8 mouse cellular contexts compared by ENCODE assay signal in genomic region chr3:146813624-146814023, GRCm38 (mm10). TPM values are rescaled to one million over a fixed set of nuclear protein-coding genes. Genes with fewer than 3 reads are reported as not detected.
DNase-seq lines count a peak whose midpoint lies in the region; ATAC-seq lines count a peak whose summit lies in the region.

No protein-coding gene starts in this region.

- peak; percentile 14 for DNase-seq in cerebellum, adult 9-10 months
- DNase-seq in cerebellum, adult 11-12 months, result no peak
- DNase-seq in MN1 (ENCODE audit: low spot score), result no peak
- DNase-seq in kidney, adult 8-10 months, result no peak

- no peak for ATAC-seq in megakaryocyte, adult 5-6 weeks (ENCODE audit: poor library complexity, severe bottlenecking)
- ATAC-seq in limb, embryonic 13.5 days (ENCODE audit: low FRiP score, low read depth), result no peak
- ATAC-seq in stomach, embryonic 15.5 days (ENCODE audit: insufficient read depth, low FRiP score, low read depth), result no peak

- no peaks in the 10 kb centered on the region for H3K27me3 ChIP-seq in megakaryocyte, embryonic 14.5 days (replicated peaks)
- no peaks in the 10 kb centered on the region; the same call in 1 of the 2 replicates for H3K27me3 ChIP-seq in limb, embryonic 13.5 days
- H3K27me3 ChIP-seq in stomach, embryonic 15.5 days (replicated peaks), result no peaks in the 10 kb centered on the region

- H3K27ac ChIP-seq in limb, embryonic 13.5 days, result no peak overlapping the region
- peak overlapping the region; percentile 94; the same call in 1 of the 2 replicates for H3K27ac ChIP-seq in stomach, embryonic 15.5 days

- H3K4me2 ChIP-seq in limb, embryonic 13.5 days (replicated peaks), result peak overlapping the region; percentile 83
- peak overlapping the region; percentile 75 for H3K4me2 ChIP-seq in stomach, embryonic 15.5 days

- peak overlapping the region; percentile 94 for H3K9ac ChIP-seq in limb, embryonic 13.5 days
- peak overlapping the region; percentile 93; the same call in 1 of the 2 replicates for H3K9ac ChIP-seq in stomach, embryonic 15.5 days

- H3K4me1 ChIP-seq in megakaryocyte, embryonic 14.5 days, result peaks cover 36% of the 10 kb centered on the region
- peaks cover 14% of the 10 kb centered on the region for H3K4me1 ChIP-seq in limb, embryonic 13.5 days
- peaks cover 2% of the 10 kb centered on the region; the same call in 1 of the 2 replicates for H3K4me1 ChIP-seq in stomach, embryonic 15.5 days

- H3K9me3 ChIP-seq in megakaryocyte, embryonic 14.5 days, result no peaks in the 10 kb centered on the region
- H3K9me3 ChIP-seq in limb, embryonic 13.5 days, result no peaks in the 10 kb centered on the region
- H3K9me3 ChIP-seq in stomach, embryonic 15.5 days, result no peaks in the 10 kb centered on the region

- H3K36me3 ChIP-seq in megakaryocyte, embryonic 14.5 days (replicated peaks; ENCODE audit: low read length), result peaks cover 4% of the 10 kb centered on the region
- no peaks in the 10 kb centered on the region for H3K36me3 ChIP-seq in limb, embryonic 13.5 days
- no peaks in the 10 kb centered on the region for H3K36me3 ChIP-seq in stomach, embryonic 15.5 days

- WGBS in limb, embryonic 13.5 days, result 60% methylated on average over 7 of the region's 7 CpGs
- 42% methylated on average over 7 of the region's 7 CpGs for WGBS in stomach, embryonic 15.5 days

- peak overlapping the region; percentile 96 for H3K4me3 ChIP-seq in megakaryocyte, embryonic 14.5 days (replicated peaks)
- peak overlapping the region; percentile 96 for H3K4me3 ChIP-seq in limb, embryonic 13.5 days
- peak overlapping the region; percentile 88 for H3K4me3 ChIP-seq in stomach, embryonic 15.5 days (replicated peaks)

RNA-seq across cellular contexts. Expression of gene Prkacb, which starts 0.8 kb away (rescaled TPM):
- polyA plus RNA-seq in megakaryocyte, embryonic 14.5 days (2012; ENCODE audit: insufficient read depth, low replicate concordance), result 5.7 and 10.8 TPM in 2 replicates
- 47.3 and 50.7 TPM in 2 replicates for total RNA-seq in megakaryocyte, adult 5-6 weeks (2015)
- 58.2 and 59.8 TPM in 2 replicates for total RNA-seq in megakaryocyte, adult 5-6 weeks (2017)
- polyA plus RNA-seq in limb, embryonic 13.5 days (2015; fragmentation: Nextera tagmentation; extraction: Ambion mirVana), result 70.6 and 77.2 TPM in 2 replicates
- polyA plus RNA-seq in stomach, embryonic 15.5 days (2015; fragmentation: Nextera tagmentation; extraction: Ambion mirVana), result 51.5 and 56.8 TPM in 2 replicates

RNA-seq across cellular contexts. Expression of gene Ttll7, which starts 38.5 kb away (rescaled TPM):
- 0.08 TPM in 1 of 2 replicates, not detected in the other for polyA plus RNA-seq in megakaryocyte, embryonic 14.5 days (2012; ENCODE audit: insufficient read depth, low replicate concordance)
- total RNA-seq in megakaryocyte, adult 5-6 weeks (2015), result not detected in 2 replicates
- total RNA-seq in megakaryocyte, adult 5-6 weeks (2017), result 0.15 TPM in 1 of 2 replicates, not detected in the other
- 2.1 and 2.5 TPM in 2 replicates for polyA plus RNA-seq in limb, embryonic 13.5 days (2015; fragmentation: Nextera tagmentation; extraction: Ambion mirVana)
- polyA plus RNA-seq in stomach, embryonic 15.5 days (2015; fragmentation: Nextera tagmentation; extraction: Ambion mirVana), result 2.6 and 2.9 TPM in 2 replicates
